Mouse (Mus musculus) urinary bladder, postnatal 25 days (tissue): ENCODE measurements around the gene Dvl2.
A peak's percentile ranks its signal among the peaks of the same experiment; 100 is the strongest.
"Not testable (repeated sequence)": the region's sequence is repeated elsewhere in the genome, so short reads cannot be mapped to it uniquely, and the experiment has no call there.

Source experiments
- DNase-seq: peaks from one replicate; pipeline ENCODE4 v3.0.0; 2022; ENCODE audit warnings: low spot score

Gene Dvl2

GRCm38 (mm10) chr11:70000396-70000898 is at the start of gene Dvl2:
Dvl2 (plus strand) TSS chr11:70000595.
- DNase-seq, result peak; percentile 83

GRCm38 (mm10) chr11:69950807-69951459 is 49.5 kb upstream of the Dvl2 start:
- DNase-seq, result no peak

GRCm38 (mm10) chr11:69952274-69952673 is 48.1 kb upstream of the Dvl2 start:
- no peak for DNase-seq

GRCm38 (mm10) chr11:69953267-69953915 is 47.0 kb upstream of the Dvl2 start:
- DNase-seq, result no peak

- not testable (repeated sequence) for DNase-seq
Measured at GRCm38 (mm10) chr11:69955618-69956017, 44.8 kb upstream of the Dvl2 start.

- no peak for DNase-seq
Measured at GRCm38 (mm10) chr11:69956218-69956617, 44.2 kb upstream of the Dvl2 start.

GRCm38 (mm10) chr11:69960616-69961015 is 39.8 kb upstream of the Dvl2 start:
- no peak for DNase-seq

GRCm38 (mm10) chr11:69961841-69962240 is 38.6 kb upstream of the Dvl2 start:
- no peak for DNase-seq

GRCm38 (mm10) chr11:69964650-69965270 is 35.6 kb upstream of the Dvl2 start, which contains the start of gene Cldn7:
Cldn7 (plus strand) TSS chr11:69964779.
- DNase-seq, result peak; percentile 19

- peak; percentile 42 for DNase-seq
Measured at GRCm38 (mm10) chr11:69965271-69966005, 35.0 kb upstream of the Dvl2 start.

- peak; percentile 58 for DNase-seq
Measured at GRCm38 (mm10) chr11:69966006-69966859, 34.2 kb upstream of the Dvl2 start.

GRCm38 (mm10) chr11:69966860-69967517 is 33.4 kb upstream of the Dvl2 start:
- DNase-seq, result no peak

GRCm38 (mm10) chr11:69968793-69969192 is 31.6 kb upstream of the Dvl2 start:
- no peak for DNase-seq

- DNase-seq, result no peak
Measured at GRCm38 (mm10) chr11:69970222-69970621, 30.2 kb upstream of the Dvl2 start.

- DNase-seq, result no peak
Measured at GRCm38 (mm10) chr11:69970775-69971174, 29.6 kb upstream of the Dvl2 start.

GRCm38 (mm10) chr11:69974907-69975306 is 25.5 kb upstream of the Dvl2 start:
- no peak for DNase-seq

- no peak for DNase-seq
Measured at GRCm38 (mm10) chr11:69976271-69976670, 24.1 kb upstream of the Dvl2 start.

GRCm38 (mm10) chr11:69979827-69980195 is 20.6 kb upstream of the Dvl2 start:
- no peak for DNase-seq

GRCm38 (mm10) chr11:69980196-69981140 is 19.9 kb upstream of the Dvl2 start:
- DNase-seq, result peak; percentile 96
